Mouse (Mus musculus): ENCODE measurements at regions not wholly inside any gene's neighbourhood (a gene's known extent, or its start where the extent isn't known, plus 50 kb on each side); places are given as distances from the start of the nearest gene placed in this dataset.

DNA sequence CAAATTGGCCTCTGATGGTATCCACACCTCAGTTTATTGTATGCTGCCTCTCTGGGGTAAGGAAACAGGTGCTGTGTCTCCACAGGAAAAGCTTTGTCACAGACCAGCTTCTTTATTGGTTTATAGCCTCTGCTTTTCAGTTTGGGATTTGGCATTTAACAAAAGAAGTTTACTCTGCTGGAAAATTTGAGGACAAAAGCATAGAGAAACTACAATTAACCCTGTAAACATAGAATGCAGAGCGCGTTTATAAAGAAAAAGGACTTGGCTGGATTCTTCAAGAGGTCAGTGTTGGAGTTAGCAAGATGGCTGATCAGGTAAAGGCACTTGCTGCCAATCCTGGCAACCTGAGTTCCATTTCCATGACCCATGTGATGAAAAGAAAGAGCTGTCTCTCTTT is 90.1 kb upstream of the Frmd4b start:
- TF ChIP-seq CTCF (conservative IDR thresholded peaks at IDR 0.05 in 1 of 2, IDR thresholded peaks at IDR 0.05 in 1 of 2; ENCODE audit: low read depth in 2 of 2, low read length in 2 of 2), result no peak
- no peak for TF ChIP-seq POLR2A (IDR thresholded peaks at IDR 0.05; ENCODE audit: low read depth, low read length)
- TF ChIP-seq EP300 (IDR thresholded peaks at IDR 0.05; ENCODE audit: low read length), result no peak
- no peak for TF ChIP-seq MXI1 (IDR thresholded peaks at IDR 0.05; ENCODE audit: low read depth, low read length)
- TF ChIP-seq KAT2A (IDR thresholded peaks at IDR 0.05; ENCODE audit: insufficient replicate concordance, low read length), result no peak
- no peak for TF ChIP-seq SMC3 (IDR thresholded peaks at IDR 0.05; ENCODE audit: low read depth, low read length)
- no peak for TF ChIP-seq USF1 (IDR thresholded peaks at IDR 0.05; ENCODE audit: low read depth, low read length)
- TF ChIP-seq MAZ (IDR thresholded peaks at IDR 0.05; ENCODE audit: low read depth, low read length), result no peak
